Mouse (Mus musculus): ENCODE data around the gene Agbl3.

Gene Agbl3

GRCm38 (mm10) chr6:34780231-34780942 is at the start of gene Agbl3:
TSS of gene Agbl3 (plus strand) at chr6:34780432.
- Histone ChIP-seq H3K27me3 (ENCODE audit: control insufficient read depth, insufficient read depth, low read length, poor library complexity, severe bottlenecking) (no peaks in the 10 kb centered on the region), H3K36me3 (ENCODE audit: control insufficient read depth, insufficient read depth, low read length, poor library complexity, severe bottlenecking) (no peaks in the 10 kb centered on the region)
- peak; percentile 96 for DNase-seq (ENCODE audit: low read depth, low spot score)

- no peak for DNase-seq (ENCODE audit: low read depth, low spot score)
- no peaks in the 10 kb centered on the region for H3K36me3 ChIP-seq (ENCODE audit: control insufficient read depth, insufficient read depth, low read length, poor library complexity, severe bottlenecking)
- no peaks in the 10 kb centered on the region for H3K27me3 ChIP-seq (ENCODE audit: control insufficient read depth, insufficient read depth, low read length, poor library complexity, severe bottlenecking)
Observed at GRCm38 (mm10) chr6:34731007-34731406, 49.2 kb upstream of the Agbl3 start.

DNA sequence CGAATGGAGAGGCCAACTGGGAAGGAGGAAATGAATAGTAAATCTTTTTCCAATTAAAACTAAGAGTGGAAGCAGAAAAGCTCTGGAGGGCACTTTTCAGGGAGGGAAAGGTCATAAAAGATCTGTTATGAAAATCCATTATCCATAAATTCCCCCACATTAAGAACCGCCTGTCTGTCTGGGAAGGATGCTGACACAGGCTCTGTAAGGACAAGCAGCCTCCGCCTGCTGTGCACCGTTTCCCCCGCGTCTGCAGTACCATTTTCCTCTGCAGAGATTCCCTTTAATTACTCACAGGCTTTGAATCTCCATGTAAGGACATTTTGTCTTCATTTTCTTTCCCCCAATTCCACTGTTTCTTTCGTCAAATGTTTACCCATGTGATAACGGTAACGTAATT is 48.7 kb upstream of the Agbl3 start:
- no peaks in the 10 kb centered on the region for H3K27me3 ChIP-seq (ENCODE audit: control insufficient read depth, insufficient read depth, low read length, poor library complexity, severe bottlenecking)
- H3K36me3 ChIP-seq (ENCODE audit: control insufficient read depth, insufficient read depth, low read length, poor library complexity, severe bottlenecking) = no peaks in the 10 kb centered on the region
- DNase-seq (ENCODE audit: low read depth, low spot score) = no peak

DNA sequence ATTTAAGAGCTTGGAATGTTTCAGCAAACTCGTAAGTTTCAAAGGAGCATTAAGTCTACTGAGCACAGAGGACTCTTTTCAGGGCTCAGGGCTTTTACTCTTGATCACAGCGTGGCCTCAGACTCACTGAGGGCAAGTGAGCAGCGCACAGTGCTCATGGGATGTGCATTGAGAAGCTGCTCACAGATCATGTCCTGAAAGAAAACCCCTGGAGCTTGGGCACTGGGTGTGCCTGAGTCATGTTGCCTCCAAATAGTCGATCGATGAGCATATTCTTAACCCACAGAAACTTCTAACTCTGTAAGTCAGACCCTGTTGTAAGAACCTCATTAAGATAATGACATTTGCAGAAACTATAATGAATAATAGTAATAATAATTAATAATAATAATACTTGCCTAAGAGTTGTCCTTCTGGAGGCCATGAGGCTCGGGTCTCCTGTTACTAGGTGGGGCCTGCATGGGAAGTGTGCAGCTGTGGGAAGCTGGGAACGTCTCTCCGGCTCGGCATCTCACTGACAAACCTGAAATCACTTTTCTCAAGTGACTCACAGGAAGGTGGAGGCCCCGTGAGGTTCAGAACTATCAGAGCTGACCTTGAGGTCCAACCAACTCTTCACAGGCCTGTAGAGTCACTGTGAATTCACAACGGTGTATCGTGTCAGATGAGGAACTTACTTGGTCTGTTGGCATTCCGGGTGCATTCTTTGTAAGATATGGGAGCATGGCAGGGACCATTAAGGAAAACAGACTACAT is 45.1 kb upstream of the Agbl3 start:
- H3K27me3 ChIP-seq (ENCODE audit: control insufficient read depth, insufficient read depth, low read length, poor library complexity, severe bottlenecking) = no peaks in the 10 kb centered on the region
- DNase-seq (ENCODE audit: low read depth, low spot score) = no peak
- H3K36me3 ChIP-seq (ENCODE audit: control insufficient read depth, insufficient read depth, low read length, poor library complexity, severe bottlenecking) = no peaks in the 10 kb centered on the region

- no peak for DNase-seq (ENCODE audit: low read depth, low spot score)
- Histone ChIP-seq H3K36me3 (ENCODE audit: control insufficient read depth, insufficient read depth, low read length, poor library complexity, severe bottlenecking) (no peaks in the 10 kb centered on the region), H3K27me3 (ENCODE audit: control insufficient read depth, insufficient read depth, low read length, poor library complexity, severe bottlenecking) (no peaks in the 10 kb centered on the region)
Observed at GRCm38 (mm10) chr6:34736934-34737333, 43.3 kb upstream of the Agbl3 start.

DNA sequence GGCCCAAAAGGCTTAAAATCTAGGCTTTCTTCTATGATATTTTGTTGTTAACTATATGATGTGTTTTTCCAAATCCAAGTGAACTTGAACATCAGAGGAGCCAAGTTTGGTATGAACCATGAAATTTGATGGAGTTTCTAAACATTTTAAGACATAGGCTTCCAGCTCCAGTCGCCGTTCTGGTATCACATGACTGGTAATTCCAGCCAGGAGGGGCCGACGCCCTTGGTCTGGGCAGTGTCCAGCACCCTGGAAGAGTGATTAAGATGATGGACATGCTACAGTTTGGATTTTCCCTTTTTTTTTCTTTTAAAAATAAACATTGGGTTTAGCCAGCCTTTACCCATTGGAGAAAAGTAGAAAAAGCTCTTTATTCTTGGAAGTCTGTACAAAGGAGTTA is 36.3 kb upstream of the Agbl3 start:
- no peaks in the 10 kb centered on the region for H3K36me3 ChIP-seq (ENCODE audit: control insufficient read depth, insufficient read depth, low read length, poor library complexity, severe bottlenecking)
- DNase-seq (ENCODE audit: low read depth, low spot score) = no peak
- no peaks in the 10 kb centered on the region for H3K27me3 ChIP-seq (ENCODE audit: control insufficient read depth, insufficient read depth, low read length, poor library complexity, severe bottlenecking)

- Histone ChIP-seq H3K27me3 (ENCODE audit: control insufficient read depth, insufficient read depth, low read length, poor library complexity, severe bottlenecking) (no peaks in the 10 kb centered on the region; the same call in 1 of the 2 replicates), H3K36me3 (ENCODE audit: control insufficient read depth, insufficient read depth, low read length, poor library complexity, severe bottlenecking) (no peaks in the 10 kb centered on the region)
- DNase-seq (ENCODE audit: low read depth, low spot score) = no peak
Observed at GRCm38 (mm10) chr6:34747846-34748245, 32.4 kb upstream of the Agbl3 start.

DNA sequence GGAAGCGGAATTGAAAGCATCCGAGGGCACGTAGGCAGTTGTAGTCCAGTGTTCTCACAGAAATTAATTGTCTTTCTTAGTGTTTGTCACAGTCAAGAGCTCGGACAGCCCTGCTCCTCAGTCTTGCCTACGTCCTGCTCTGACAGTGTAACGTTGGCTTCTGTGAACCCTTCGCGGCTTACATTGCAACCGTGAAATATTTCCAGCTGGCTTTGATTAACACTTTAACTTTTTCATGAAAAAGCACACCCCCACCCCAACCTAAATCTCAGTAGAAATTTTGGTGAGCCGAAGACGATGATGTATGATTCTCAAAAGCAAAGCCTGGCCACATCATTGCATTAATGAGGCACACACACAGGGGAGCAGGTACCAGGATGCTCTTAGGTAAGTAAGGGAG is 31.7 kb upstream of the Agbl3 start:
- DNase-seq (ENCODE audit: low read depth, low spot score) = no peak
- H3K36me3 ChIP-seq (ENCODE audit: control insufficient read depth, insufficient read depth, low read length, poor library complexity, severe bottlenecking) = no peaks in the 10 kb centered on the region
- H3K27me3 ChIP-seq (ENCODE audit: control insufficient read depth, insufficient read depth, low read length, poor library complexity, severe bottlenecking) = no peaks in the 10 kb centered on the region; the same call in 1 of the 2 replicates

- Histone ChIP-seq H3K27me3 (ENCODE audit: control insufficient read depth, insufficient read depth, low read length, poor library complexity, severe bottlenecking) (no peaks in the 10 kb centered on the region; the same call in 1 of the 2 replicates), H3K36me3 (ENCODE audit: control insufficient read depth, insufficient read depth, low read length, poor library complexity, severe bottlenecking) (no peaks in the 10 kb centered on the region)
- DNase-seq (ENCODE audit: low read depth, low spot score) = no peak
Observed at GRCm38 (mm10) chr6:34749526-34749925, 30.7 kb upstream of the Agbl3 start.

DNA sequence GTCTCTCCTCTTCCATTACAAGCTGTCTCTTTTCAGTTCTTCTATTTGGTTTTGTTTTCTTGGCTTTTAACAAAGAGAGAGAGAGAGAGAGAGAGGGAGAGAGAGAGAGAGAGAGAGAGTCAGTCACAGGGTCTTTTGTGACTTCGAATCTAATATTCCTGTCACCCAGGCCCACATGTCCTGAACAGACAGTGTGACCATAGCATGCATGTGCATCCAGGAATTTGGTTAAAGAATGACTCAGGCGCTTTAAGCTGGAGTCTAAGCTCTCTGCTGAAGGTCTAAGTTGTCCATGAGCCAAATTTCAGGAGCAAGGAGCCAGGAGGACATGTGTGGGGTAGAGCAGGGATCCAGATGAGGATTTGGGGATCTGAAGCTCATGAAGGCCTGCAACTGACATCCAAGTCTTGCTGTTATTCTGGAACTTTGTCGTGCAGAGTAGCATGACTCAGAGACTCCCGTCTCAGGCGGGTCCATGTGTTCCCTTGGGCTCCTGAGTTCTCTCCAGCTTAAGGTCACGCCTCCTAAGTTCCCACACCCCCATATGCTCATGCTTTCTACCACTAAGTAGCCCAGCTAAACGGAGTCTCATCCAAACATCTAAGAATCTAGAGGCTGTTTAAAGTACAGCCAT is 29.6 kb upstream of the Agbl3 start:
- no peak for DNase-seq (ENCODE audit: low read depth, low spot score)

GRCm38 (mm10) chr6:34751625-34752024 is 28.6 kb upstream of the Agbl3 start:
- Histone ChIP-seq H3K27me3 (ENCODE audit: control insufficient read depth, insufficient read depth, low read length, poor library complexity, severe bottlenecking) (no peaks in the 10 kb centered on the region; the same call in 1 of the 2 replicates), H3K36me3 (ENCODE audit: control insufficient read depth, insufficient read depth, low read length, poor library complexity, severe bottlenecking) (no peaks in the 10 kb centered on the region)
- no peak for DNase-seq (ENCODE audit: low read depth, low spot score)

More for the DNA sequence above, 29.6 kb upstream of the Agbl3 start:
- Histone ChIP-seq H3K27me3 (ENCODE audit: control insufficient read depth, insufficient read depth, low read length, poor library complexity, severe bottlenecking) (no peaks in the 10 kb centered on the region; the same call in 1 of the 2 replicates), H3K36me3 (ENCODE audit: control insufficient read depth, insufficient read depth, low read length, poor library complexity, severe bottlenecking) (no peaks in the 10 kb centered on the region)

- DNase-seq (ENCODE audit: low read depth, low spot score) = peak; percentile 42
- no peaks in the 10 kb centered on the region for H3K36me3 ChIP-seq (ENCODE audit: control insufficient read depth, insufficient read depth, low read length, poor library complexity, severe bottlenecking)
- no peaks in the 10 kb centered on the region; the same call in 1 of the 2 replicates for H3K27me3 ChIP-seq (ENCODE audit: control insufficient read depth, insufficient read depth, low read length, poor library complexity, severe bottlenecking)
Observed at GRCm38 (mm10) chr6:34754448-34754847, 25.8 kb upstream of the Agbl3 start.

- Histone ChIP-seq H3K27me3 (ENCODE audit: control insufficient read depth, insufficient read depth, low read length, poor library complexity, severe bottlenecking) (no peaks in the 10 kb centered on the region; the same call in 1 of the 2 replicates), H3K36me3 (ENCODE audit: control insufficient read depth, insufficient read depth, low read length, poor library complexity, severe bottlenecking) (no peaks in the 10 kb centered on the region)
- DNase-seq (ENCODE audit: low read depth, low spot score) = no peak
Observed at GRCm38 (mm10) chr6:34758340-34758739, 21.9 kb upstream of the Agbl3 start.

DNA sequence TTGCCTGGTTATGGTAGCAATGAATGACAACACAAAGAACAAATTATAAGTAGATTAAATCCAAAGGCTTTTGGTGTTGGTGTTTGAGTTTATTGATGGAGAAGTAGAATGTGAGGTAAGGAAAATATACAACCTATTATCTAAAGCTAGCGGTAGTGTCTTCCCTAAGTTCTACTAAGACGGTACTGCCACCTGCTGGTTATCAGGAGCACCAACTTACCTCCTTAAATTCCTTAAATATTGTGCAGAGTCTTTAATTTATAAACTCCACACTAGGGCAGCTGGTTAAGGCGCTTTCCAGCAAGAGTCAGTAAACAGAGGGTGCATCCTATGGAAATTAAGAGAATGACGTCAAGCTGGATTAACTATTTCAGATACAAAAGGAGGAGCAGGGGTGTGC is 20.2 kb upstream of the Agbl3 start:
- Histone ChIP-seq H3K36me3 (ENCODE audit: control insufficient read depth, insufficient read depth, low read length, poor library complexity, severe bottlenecking) (no peaks in the 10 kb centered on the region), H3K27me3 (ENCODE audit: control insufficient read depth, insufficient read depth, low read length, poor library complexity, severe bottlenecking) (no peaks in the 10 kb centered on the region; the same call in 1 of the 2 replicates)
- DNase-seq (ENCODE audit: low read depth, low spot score) = peak; percentile 64

DNA sequence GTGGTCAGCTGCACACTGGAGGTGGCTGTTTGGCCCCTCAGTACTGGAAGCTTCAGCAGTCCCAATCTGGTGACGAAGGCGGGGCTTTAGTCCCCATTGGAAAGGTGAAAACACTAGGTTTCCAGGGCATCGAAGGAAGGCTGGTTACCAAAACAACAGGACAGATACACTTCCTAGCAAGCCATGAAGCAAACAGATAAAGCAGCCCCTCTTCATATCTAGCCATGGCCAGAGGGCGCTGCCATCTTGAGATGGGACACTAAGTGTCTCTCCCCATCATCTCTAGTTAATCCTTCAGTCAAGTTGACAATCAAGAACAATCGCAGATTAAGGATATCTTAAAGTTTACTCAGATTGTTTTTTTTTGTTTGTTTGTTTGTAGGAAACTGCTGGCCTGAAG is 14.5 kb upstream of the Agbl3 start:
- no peak for DNase-seq (ENCODE audit: low read depth, low spot score)
- no peaks in the 10 kb centered on the region for H3K27me3 ChIP-seq (ENCODE audit: control insufficient read depth, insufficient read depth, low read length, poor library complexity, severe bottlenecking)
- H3K36me3 ChIP-seq (ENCODE audit: control insufficient read depth, insufficient read depth, low read length, poor library complexity, severe bottlenecking) = no peaks in the 10 kb centered on the region
